Mouse (Mus musculus) forebrain, postnatal 0 days (tissue): ENCODE measurements at regions not wholly inside any gene's neighbourhood (a gene's known extent, or its start where the extent isn't known, plus 50 kb on each side); places are given as distances from the start of the nearest gene placed in this dataset.
"Not testable (repeated sequence)": the region's sequence is repeated elsewhere in the genome, so short reads cannot be mapped to it uniquely, and the experiment has no call there.

Experiments
- ATAC-seq: fragments of 200-750 bp; cut with Nextera tagmentation; 2 replicates; pipeline ENCODE4 v1.8.0; 2017; ENCODE audit warnings: mild to moderate bottlenecking, moderate library complexity
- DNase-seq: peaks from one replicate; pipeline ENCODE4 v3.0.0-alpha.2; 2015
- H3K27ac ChIP-seq: fragments of 300-500 bp; sonication (generic); 2 replicates; pipeline ENCODE4 v1.5.1; 2014; ENCODE audit warnings: low read depth, mild to moderate bottlenecking, antibody characterized with exemption, low read length, moderate library complexity, mixed read lengths
- H3K27me3 ChIP-seq: fragments of 300-500 bp; sonication (generic); 2 replicates; pipeline ENCODE4 v1.6.1; 2014; ENCODE audit warnings: mild to moderate bottlenecking, low read length, mixed read lengths; ENCODE audit not compliant: insufficient read depth
- H3K36me3 ChIP-seq: fragments of 300-500 bp; sonication (generic); 2 replicates; pipeline ENCODE4 v1.6.1; 2014; ENCODE audit warnings: mild to moderate bottlenecking, moderate library complexity; ENCODE audit not compliant: insufficient read depth
- H3K4me1 ChIP-seq: fragments of 300-500 bp; sonication (generic); 2 replicates; pipeline ENCODE4 v1.6.1; 2014; ENCODE audit warnings: antibody characterized with exemption; ENCODE audit not compliant: insufficient read depth
- H3K4me2 ChIP-seq: fragments of 300-500 bp; sonication (generic); 2 replicates; pipeline ENCODE4 v1.6.1; 2014; ENCODE audit warnings: low read depth, mild to moderate bottlenecking, moderate library complexity
- H3K4me3 ChIP-seq: fragments of 300-500 bp; sonication (generic); 2 replicates; pipeline ENCODE4 v1.5.1; 2014; ENCODE audit warnings: low read depth, low read length, mixed read lengths
- H3K9ac ChIP-seq: fragments of 300-500 bp; sonication (generic); 2 replicates; pipeline ENCODE4 v1.6.1; 2014; ENCODE audit warnings: mild to moderate bottlenecking
- H3K9me3 ChIP-seq: fragments of 300-500 bp; sonication (generic); 2 replicates; pipeline ENCODE4 v1.6.1; 2016; ENCODE audit warnings: low read length
- CTCF ChIP-seq: sonication (generic); IDR thresholded peaks from 2 replicates; pipeline ENCODE4 v1.5.1; 2016; ENCODE audit warnings: antibody characterized with exemption, control low read depth, low read depth
- WGBS: fragments of 180-500 bp; shearing (Covaris S2); extraction: QIAGEN DNeasy Blood & Tissue Kit; methylation state at CpG from one replicate; pipeline ENCODE4 v1.1.7; 2014; 5-methylcytosine and 5-hydroxymethylcytosine counted together

- ATAC-seq: no peak
- Histone ChIP-seq H3K4me1 (no peaks in the 10 kb centered on the region), H3K9me3 (no peaks in the 10 kb centered on the region), H3K4me3 (no peak overlapping the region), H3K9ac (no peak overlapping the region), H3K36me3 (no peaks in the 10 kb centered on the region), H3K4me2 (no peak overlapping the region), H3K27me3 (no peaks in the 10 kb centered on the region), H3K27ac (no peak overlapping the region)
- TF ChIP-seq CTCF: no peak
- no peak for DNase-seq
- 62% methylated on average over 3 of the region's 3 CpGs for WGBS
These were observed 621.3 kb downstream of the Tecrl start for GRCm38 (mm10) chr5:82733707-82734106.

DNA sequence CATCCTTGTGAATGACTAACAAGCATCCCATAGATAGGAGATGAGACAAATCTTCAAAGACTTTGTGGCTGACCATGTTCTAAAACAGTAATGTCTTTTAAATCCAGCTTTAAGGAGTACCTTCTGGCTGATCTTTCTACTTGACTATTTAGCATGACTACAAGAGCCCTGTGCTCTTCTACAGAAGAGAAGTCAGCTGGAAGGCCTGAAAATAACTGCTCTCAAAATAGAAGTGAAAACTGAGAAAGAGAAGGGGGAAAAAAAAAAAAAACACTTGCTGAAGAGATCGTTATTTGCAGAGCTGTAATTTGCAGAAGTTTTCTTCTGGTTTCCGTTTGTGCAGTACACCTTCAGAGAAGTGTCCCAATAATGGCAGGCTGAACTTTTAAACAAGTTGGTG is 626.8 kb downstream of the Tecrl start:
- Histone ChIP-seq H3K36me3 (no peaks in the 10 kb centered on the region), H3K4me3 (no peak overlapping the region), H3K4me1 (no peaks in the 10 kb centered on the region), H3K9ac (no peak overlapping the region), H3K27ac (no peak overlapping the region), H3K27me3 (no peaks in the 10 kb centered on the region), H3K4me2 (no peak overlapping the region), H3K9me3 (no peaks in the 10 kb centered on the region)
- 41% methylated on average over 2 of the region's 2 CpGs for WGBS
- TF ChIP-seq CTCF: no peak
- ATAC-seq (no peak), DNase-seq (peak; percentile 2)

GRCm38 (mm10) chr5:82727250-82728003 is 627.6 kb downstream of the Tecrl start:
- no peak for TF ChIP-seq CTCF
- Histone ChIP-seq H3K27me3 (no peaks in the 10 kb centered on the region), H3K4me1 (no peaks in the 10 kb centered on the region), H3K36me3 (no peaks in the 10 kb centered on the region), H3K9me3 (no peaks in the 10 kb centered on the region), H3K9ac (no peak overlapping the region), H3K4me3 (no peak overlapping the region), H3K4me2 (no peak overlapping the region), H3K27ac (no peak overlapping the region)
- WGBS: 77% methylated on average over 11 of the region's 11 CpGs
- no peak for DNase-seq
- ATAC-seq: no peak

DNA sequence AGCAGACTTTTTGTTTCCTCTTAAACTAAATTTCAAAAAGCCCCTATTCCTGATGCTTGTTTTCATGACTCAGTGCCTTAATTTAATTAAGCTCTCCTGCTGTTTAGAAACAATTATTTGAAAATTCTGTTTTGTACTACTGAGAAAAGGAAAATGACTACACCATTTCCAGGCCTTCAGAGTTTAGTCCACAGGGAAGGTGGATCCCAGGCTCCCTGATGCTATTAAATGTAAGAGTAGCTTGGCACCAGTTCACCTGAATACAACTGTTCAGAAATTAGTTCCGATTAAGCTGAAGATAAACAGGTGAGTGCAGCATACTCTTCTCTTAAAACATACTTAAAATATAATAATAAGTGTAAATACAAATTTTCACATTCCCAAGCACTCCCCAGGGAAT is 639.3 kb downstream of the Tecrl start:
- Histone ChIP-seq H3K9me3 (no peaks in the 10 kb centered on the region), H3K9ac (no peak overlapping the region), H3K4me2 (no peak overlapping the region), H3K27ac (no peak overlapping the region), H3K36me3 (no peaks in the 10 kb centered on the region), H3K27me3 (no peaks in the 10 kb centered on the region), H3K4me3 (no peak overlapping the region), H3K4me1 (no peaks in the 10 kb centered on the region)
- TF ChIP-seq CTCF: no peak
- DNase-seq: no peak
- no peak for ATAC-seq
- 27% methylated on average over 1 of the region's 1 CpGs for WGBS

DNA sequence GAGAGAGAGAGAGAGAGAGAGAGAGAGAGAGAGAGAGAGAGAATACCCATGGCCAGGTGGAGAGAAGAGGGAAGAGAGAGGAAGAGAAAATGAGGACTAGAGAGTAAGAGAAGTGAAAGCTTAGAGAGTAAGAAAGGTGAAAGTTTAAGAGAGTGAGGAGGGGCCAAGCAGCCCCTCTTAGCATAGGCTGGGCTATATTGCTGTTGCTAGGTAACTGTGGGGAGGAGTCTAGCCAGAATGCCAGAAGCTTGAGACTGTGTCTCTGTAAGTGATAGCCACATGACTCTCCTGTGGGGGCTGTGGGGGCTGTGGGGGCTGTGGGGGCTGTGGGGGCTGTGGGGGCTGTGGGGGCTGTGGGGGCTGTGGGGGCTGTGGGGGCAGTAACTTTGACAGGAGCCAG is 655.3 kb downstream of the Tecrl start:
- H3K4me3 ChIP-seq, DNase-seq, H3K36me3 ChIP-seq, ATAC-seq, H3K4me2 ChIP-seq, H3K27me3 ChIP-seq, H3K9me3 ChIP-seq, H3K4me1 ChIP-seq, H3K9ac ChIP-seq, H3K27ac ChIP-seq: not testable (repeated sequence)

- Histone ChIP-seq H3K4me2 (no peak overlapping the region), H3K4me1 (no peaks in the 10 kb centered on the region), H3K27ac (no peak overlapping the region), H3K9me3 (no peaks in the 10 kb centered on the region), H3K27me3 (no peaks in the 10 kb centered on the region), H3K4me3 (no peak overlapping the region), H3K9ac (no peak overlapping the region), H3K36me3 (no peaks in the 10 kb centered on the region)
- ATAC-seq: no peak
- TF ChIP-seq CTCF: no peak
- WGBS: 90% methylated on average over 1 of the region's 1 CpGs
- DNase-seq: no peak
These were observed 656.1 kb downstream of the Tecrl start for GRCm38 (mm10) chr5:82698942-82699341.

DNA sequence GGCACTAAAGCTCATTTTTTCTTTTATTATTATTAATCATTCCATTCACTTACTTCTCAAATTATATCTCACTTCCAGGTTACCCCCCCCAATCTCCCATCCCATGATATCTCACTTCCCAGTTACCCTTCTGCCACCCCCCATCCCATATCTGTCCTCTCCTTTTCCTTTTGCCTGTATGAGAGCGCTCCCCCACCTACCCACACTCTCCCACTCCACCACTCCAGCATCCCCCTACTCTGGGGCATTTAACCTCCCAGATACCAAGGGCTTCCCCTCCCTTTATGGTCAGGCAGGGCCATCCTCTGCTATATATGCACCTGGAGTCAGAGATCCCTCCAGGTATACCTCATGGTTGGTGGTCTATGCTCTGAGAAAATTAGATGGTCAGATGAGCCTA is 671.6 kb downstream of the Tecrl start:
- no peak overlapping the region for H3K27ac ChIP-seq
- DNase-seq (no peak), ATAC-seq (no peak)
- WGBS: 92% methylated on average over 1 of the region's 1 CpGs
- no peak overlapping the region for H3K4me2 ChIP-seq
- H3K9me3 ChIP-seq: no peaks in the 10 kb centered on the region
- TF ChIP-seq CTCF: no peak
- no peak overlapping the region for H3K4me3 ChIP-seq
- H3K4me1 ChIP-seq: no peaks in the 10 kb centered on the region
- no peaks in the 10 kb centered on the region for H3K27me3 ChIP-seq
- no peaks in the 10 kb centered on the region for H3K36me3 ChIP-seq
- no peak overlapping the region for H3K9ac ChIP-seq
